Mouse (Mus musculus) lung, postnatal 14 days (tissue): ENCODE data around the gene Mcm9.

Source experiments
- DNase-seq: peaks from one replicate; pipeline ENCODE4 v3.0.0; 2021

The Mcm9 gene

GRCm38 (mm10) chr10:53580137-53580536, 50.1 kb downstream of the Mcm9 start:
- no peak for DNase-seq

- no peak for DNase-seq
Measured at GRCm38 (mm10) chr10:53568531-53568930, 61.7 kb downstream of the Mcm9 start.

- no peak for DNase-seq
Measured at GRCm38 (mm10) chr10:53565538-53565937, 64.7 kb downstream of the Mcm9 start.

GRCm38 (mm10) chr10:53562001-53562400, 68.2 kb downstream of the Mcm9 start:
- DNase-seq: no peak

- no peak for DNase-seq
Measured at GRCm38 (mm10) chr10:53537596-53537995, 92.6 kb downstream of the Mcm9 start.

- no peak for DNase-seq
Measured at GRCm38 (mm10) chr10:53532297-53532696, 97.9 kb downstream of the Mcm9 start.

- DNase-seq: peak; percentile 67
Measured at GRCm38 (mm10) chr10:53527838-53528773, 102.1 kb downstream of the Mcm9 start.

- no peak for DNase-seq
Measured at GRCm38 (mm10) chr10:53527344-53527743, 102.9 kb downstream of the Mcm9 start.

- DNase-seq: no peak
Measured at GRCm38 (mm10) chr10:53526350-53526749, 103.9 kb downstream of the Mcm9 start.

- no peak for DNase-seq
Measured at GRCm38 (mm10) chr10:53525265-53525976, 104.8 kb downstream of the Mcm9 start.

GRCm38 (mm10) chr10:53519068-53519954, 110.9 kb downstream of the Mcm9 start:
- no peak for DNase-seq

- DNase-seq: no peak
Measured at GRCm38 (mm10) chr10:53518599-53518913, 111.7 kb downstream of the Mcm9 start.

- no peak for DNase-seq
Measured at GRCm38 (mm10) chr10:53517770-53518598, 112.3 kb downstream of the Mcm9 start.

GRCm38 (mm10) chr10:53512491-53512890, 117.7 kb downstream of the Mcm9 start:
- DNase-seq: no peak

- DNase-seq: peak; percentile 66
Measured at GRCm38 (mm10) chr10:53509158-53509773, 121.0 kb downstream of the Mcm9 start.

- no peak for DNase-seq
Measured at GRCm38 (mm10) chr10:53508676-53509075, 121.6 kb downstream of the Mcm9 start.

- DNase-seq: no peak
Measured at GRCm38 (mm10) chr10:53505526-53505925, 124.7 kb downstream of the Mcm9 start.

- DNase-seq: no peak
Measured at GRCm38 (mm10) chr10:53505069-53505468, 125.2 kb downstream of the Mcm9 start.

- no peak for DNase-seq
Measured at GRCm38 (mm10) chr10:53502875-53503816, 127.1 kb downstream of the Mcm9 start.

GRCm38 (mm10) chr10:53502471-53502870, 127.8 kb downstream of the Mcm9 start:
- DNase-seq: no peak
